Mouse (Mus musculus): ENCODE results near the gene Krt33a. TPM values are rescaled to one million over a fixed set of nuclear protein-coding genes. Genes with fewer than 3 reads are reported as not detected.
A peak's percentile ranks its signal among the peaks of the same experiment; 100 is the strongest.

The Krt33a gene
- not detected in 2 replicates for total RNA-seq (2012; rRNA removed)
- not detected for polyA plus RNA-seq (2012; ENCODE audit: insufficient read depth in 1 of 2, insufficient read length in 2 of 2, low read depth in 1 of 2, low replicate concordance in 2 of 2, missing spikeins in 1 of 2)

- Histone ChIP-seq H3K27ac (ENCODE audit: control insufficient read depth, low read depth, low read length) (no peak within 1 kb of the TSS), H3K9me3 (replicated peaks; ENCODE audit: insufficient read depth, low read length) (no peaks in the 10 kb centered on the region), H3K4me3 (ENCODE audit: control insufficient read depth in 1 of 2, insufficient read depth in 1 of 2, low read depth in 2 of 2, low read length in 2 of 2) (no peak within 1 kb of the TSS), H3K36me3 (ENCODE audit: control insufficient read depth in 1 of 2, insufficient read depth in 2 of 2, low read length in 2 of 2) (no peaks in the 10 kb centered on the region), H3K9ac (ENCODE audit: control insufficient read depth, low read depth, low read length, poor library complexity, severe bottlenecking) (no peak within 1 kb of the TSS), H3K79me2 (ENCODE audit: control insufficient read depth, insufficient read depth, low read length, poor library complexity) (no peaks in the 10 kb centered on the region), H3K27me3 (ENCODE audit: control insufficient read depth in 1 of 2, insufficient read depth in 2 of 2, low read length in 2 of 2) (no peaks in the 10 kb centered on the region), H3K4me1 (ENCODE audit: control insufficient read depth in 1 of 2, insufficient read depth in 2 of 2, low read length in 2 of 2) (no peaks in the 10 kb centered on the region)
- TF ChIP-seq POLR2A (IDR thresholded peaks at IDR 0.05; ENCODE audit: control insufficient read depth in 1 of 2, insufficient read depth in 1 of 2, low read depth in 1 of 2, low read length in 2 of 2, poor library complexity in 1 of 2): no peak
- TF ChIP-seq RAD21 (IDR thresholded peaks at IDR 0.05; ENCODE audit: low read depth, low read length): no peak
- no peak for TF ChIP-seq MEF2A (IDR thresholded peaks at IDR 0.05; ENCODE audit: extremely low read depth, insufficient replicate concordance, low read depth, low read length, poor library complexity, severe bottlenecking)
- no peak for TF ChIP-seq CHD2 (IDR thresholded peaks at IDR 0.05; ENCODE audit: low read length)
- no peak for TF ChIP-seq ELF1 (IDR thresholded peaks at IDR 0.05; ENCODE audit: low read depth, low read length)
- TF ChIP-seq CTCF (IDR thresholded peaks at IDR 0.05 in 2 of 3, conservative IDR thresholded peaks at IDR 0.05 in 1 of 3; ENCODE audit: control insufficient read depth in 1 of 3, insufficient read depth in 1 of 3, low read depth in 2 of 3, low read length in 3 of 3, poor library complexity in 1 of 3, severe bottlenecking in 1 of 3): no peak
- no peak for TF ChIP-seq KAT2A (conservative IDR thresholded peaks at IDR 0.05; ENCODE audit: low read depth, low read length)
- TF ChIP-seq BHLHE40 (IDR thresholded peaks at IDR 0.05; ENCODE audit: borderline replicate concordance, low read depth, low read length): no peak
- TF ChIP-seq POLR2AphosphoS2 (IDR thresholded peaks at IDR 0.05; ENCODE audit: low read length): no peak
- no peak for TF ChIP-seq MYC (IDR thresholded peaks at IDR 0.05; ENCODE audit: low read depth, low read length)
- TF ChIP-seq ZKSCAN1 (IDR thresholded peaks at IDR 0.05; ENCODE audit: low read depth, low read length): no peak
- no peak for TF ChIP-seq SIN3A (IDR thresholded peaks at IDR 0.05; ENCODE audit: low read length)
- no peak for TF ChIP-seq USF1 (IDR thresholded peaks at IDR 0.05; ENCODE audit: low read depth, low read length)
- TF ChIP-seq USF2 (IDR thresholded peaks at IDR 0.05; ENCODE audit: borderline replicate concordance in 1 of 2, insufficient read depth in 1 of 2, low read depth in 1 of 2, low read length in 2 of 2): no peak
- TF ChIP-seq MAFK (IDR thresholded peaks at IDR 0.05; ENCODE audit: borderline replicate concordance, low read depth, low read length): no peak
- no peak for TF ChIP-seq SMC3 (IDR thresholded peaks at IDR 0.05; ENCODE audit: low read depth, low read length)
- DNase-seq (ENCODE audit: low read depth, low spot score): no peak
Measured at GRCm38 (mm10) chr11:100016112-100016511, at the start of gene Krt33a. Gene Krt33a (minus strand): TSS chr11:100016212.

- Histone ChIP-seq H3K79me2 (ENCODE audit: control insufficient read depth, insufficient read depth, low read length, poor library complexity) (no peaks in the 10 kb centered on the region), H3K36me3 (ENCODE audit: control insufficient read depth in 1 of 2, insufficient read depth in 2 of 2, low read length in 2 of 2) (no peaks in the 10 kb centered on the region), H3K9me3 (replicated peaks; ENCODE audit: insufficient read depth, low read length) (no peaks in the 10 kb centered on the region), H3K27ac (ENCODE audit: control insufficient read depth, low read depth, low read length) (no peak overlapping the region), H3K4me3 (ENCODE audit: control insufficient read depth in 1 of 2, insufficient read depth in 1 of 2, low read depth in 2 of 2, low read length in 2 of 2) (no peak overlapping the region), H3K4me1 (ENCODE audit: control insufficient read depth in 1 of 2, insufficient read depth in 2 of 2, low read length in 2 of 2) (no peaks in the 10 kb centered on the region), H3K27me3 (ENCODE audit: control insufficient read depth in 1 of 2, insufficient read depth in 2 of 2, low read length in 2 of 2) (no peaks in the 10 kb centered on the region), H3K9ac (ENCODE audit: control insufficient read depth, low read depth, low read length, poor library complexity, severe bottlenecking) (no peak overlapping the region)
- DNase-seq (ENCODE audit: low read depth, low spot score): peak; percentile 3
- TF ChIP-seq MYB (IDR thresholded peaks at IDR 0.05; ENCODE audit: low read depth, low read length) (no peak), SMC3 (IDR thresholded peaks at IDR 0.05; ENCODE audit: low read depth, low read length) (no peak), RAD21 (IDR thresholded peaks at IDR 0.05; ENCODE audit: low read depth, low read length) (no peak), CTCF (IDR thresholded peaks at IDR 0.05 in 2 of 3, conservative IDR thresholded peaks at IDR 0.05 in 1 of 3; ENCODE audit: control insufficient read depth in 1 of 3, insufficient read depth in 1 of 3, low read depth in 2 of 3, low read length in 3 of 3, poor library complexity in 1 of 3, severe bottlenecking in 1 of 3) (no peak), ETS1 (IDR thresholded peaks at IDR 0.05; ENCODE audit: low read depth, low read length) (no peak), HCFC1 (IDR thresholded peaks at IDR 0.05; ENCODE audit: low read depth, low read length) (no peak), KAT2A (conservative IDR thresholded peaks at IDR 0.05; ENCODE audit: low read depth, low read length) (no peak), NRF1 (IDR thresholded peaks at IDR 0.05; ENCODE audit: insufficient read depth, low read depth, low read length, poor library complexity, severe bottlenecking) (no peak), USF2 (IDR thresholded peaks at IDR 0.05; ENCODE audit: borderline replicate concordance in 1 of 2, insufficient read depth in 1 of 2, low read depth in 1 of 2, low read length in 2 of 2) (no peak), GATA1 (IDR thresholded peaks at IDR 0.05; ENCODE audit: low read depth, low read length) (no peak), JUND (IDR thresholded peaks at IDR 0.05; ENCODE audit: low read depth, low read length) (no peak), ZKSCAN1 (IDR thresholded peaks at IDR 0.05; ENCODE audit: low read depth, low read length) (no peak), EP300 (IDR thresholded peaks at IDR 0.05; ENCODE audit: low read depth in 1 of 2, low read length in 2 of 2) (no peak), MAZ (IDR thresholded peaks at IDR 0.05; ENCODE audit: low read depth, low read length) (no peak), POLR2A (IDR thresholded peaks at IDR 0.05; ENCODE audit: control insufficient read depth in 1 of 2, insufficient read depth in 1 of 2, low read depth in 1 of 2, low read length in 2 of 2, poor library complexity in 1 of 2) (no peak), GABPA (IDR thresholded peaks at IDR 0.05; ENCODE audit: low read depth, low read length) (no peak)
Measured at GRCm38 (mm10) chr11:100058875-100059274, 42.9 kb upstream of the Krt33a start.
